ENCODE assay signal across 9 mouse cellular contexts in genomic region chr13:52024832-52025481, GRCm38 (mm10).
A peak's percentile ranks its signal among the peaks of the same experiment; 100 is the strongest.
DNase-seq lines count a peak whose midpoint lies in the region; ATAC-seq and TF ChIP-seq lines count a peak whose summit lies in the region.
"Had no signal": no experiment of that assay in that cellular context is flagged by ENCODE, and none has a peak within 500 bp of the region (broad histone marks: within the 10 kb centered on the region; RNA-seq: fewer than 3 reads in every experiment).

No protein-coding gene starts in this region.

- WGBS in heart, adult 2 months, result 37% methylated on average over 18 of the region's 18 CpGs
- 12% methylated on average over 18 of the region's 18 CpGs for WGBS in lung, postnatal 0 days
- 13% methylated on average over 18 of the region's 18 CpGs for WGBS in stomach, embryonic 14.5 days

- H3K4me1 ChIP-seq in heart, adult 2 months (ENCODE audit: control insufficient read depth, insufficient read depth, low read length), result peaks cover 9% of the 10 kb centered on the region
- H3K4me1 ChIP-seq in lung, postnatal 0 days (ENCODE audit: insufficient read depth, low read depth, low read length), result peaks cover 21% of the 10 kb centered on the region
- peaks cover 18% of the 10 kb centered on the region for H3K4me1 ChIP-seq in stomach, embryonic 14.5 days (ENCODE audit: control insufficient read depth, insufficient read depth, low read length)

- DNase-seq in urinary bladder, postnatal 14 days (ENCODE audit: low spot score), result peak; percentile 38
- DNase-seq in urinary bladder, adult 18-20 months (ENCODE audit: low spot score in 2 of 2), result no peak
- DNase-seq in heart, adult 2 months, result peak; percentile 41 to 42
- DNase-seq in kidney, adult 11 months, result peak; percentile 40
- peak; percentile 81 for DNase-seq in lung, postnatal 0 days (ENCODE audit: low spot score)
- DNase-seq in spleen, postnatal 14 days (ENCODE audit: low spot score in 2 of 2), result no peak
- DNase-seq in layer of hippocampus, postnatal 14 days (ENCODE audit: low spot score in 2 of 2), result no peak

- H3K79me2 ChIP-seq in heart, adult 2 months (replicated peaks; ENCODE audit: control insufficient read depth, insufficient read depth, low read length), result no peaks in the 10 kb centered on the region

- no peaks in the 10 kb centered on the region for H3K27me3 ChIP-seq in heart, adult 2 months (ENCODE audit: control insufficient read depth, insufficient read depth, low read length)
- no peaks in the 10 kb centered on the region for H3K27me3 ChIP-seq in lung, postnatal 0 days (replicated peaks; ENCODE audit: insufficient read depth, low read length)
- no peaks in the 10 kb centered on the region for H3K27me3 ChIP-seq in stomach, embryonic 14.5 days (ENCODE audit: control insufficient read depth, insufficient read depth, low read length)
- H3K27me3 ChIP-seq: Patski had no signal

- no peak overlapping the region for H3K9ac ChIP-seq in heart, adult 2 months (ENCODE audit: low read depth, low read length)
- H3K9ac ChIP-seq in lung, postnatal 0 days (replicated peaks; ENCODE audit: low read depth), result no peak overlapping the region
- H3K9ac ChIP-seq in stomach, embryonic 14.5 days (replicated peaks; ENCODE audit: low read depth, low read length), result no peak overlapping the region

- no peak for TF ChIP-seq EP300 in heart, adult 2 months (IDR thresholded peaks at IDR 0.05; ENCODE audit: insufficient read depth, low read depth, low read length)
- peak; percentile 67; the same call in 1 of the 2 replicates for TF ChIP-seq EP300 in lung, postnatal 0 days (IDR thresholded peaks at IDR 0.05)

- peak; percentile 84 for ATAC-seq in lung, postnatal 0 days
- ATAC-seq in stomach, embryonic 14.5 days (ENCODE audit: insufficient number of reproducible peaks, insufficient read depth, low FRiP score, low read depth), result peak; percentile 37; the same call in 1 of the 2 replicates

- no peaks in the 10 kb centered on the region for H3K36me3 ChIP-seq in heart, adult 2 months (ENCODE audit: control insufficient read depth, insufficient read depth, low read length)
- H3K36me3 ChIP-seq in lung, postnatal 0 days (ENCODE audit: insufficient read depth, low read length), result no peaks in the 10 kb centered on the region
- H3K36me3 ChIP-seq in stomach, embryonic 14.5 days (ENCODE audit: control insufficient read depth, insufficient read depth, low read length), result no peaks in the 10 kb centered on the region

- H3K4me2 ChIP-seq in lung, postnatal 0 days (replicated peaks; ENCODE audit: low read depth, low read length), result no peak overlapping the region
- H3K4me2 ChIP-seq in stomach, embryonic 14.5 days (replicated peaks; ENCODE audit: low read depth, low read length), result no peak overlapping the region; the same call in 1 of the 2 replicates

- H3K9me3 ChIP-seq in lung, postnatal 0 days (ENCODE audit: low read length), result no peaks in the 10 kb centered on the region
- no peaks in the 10 kb centered on the region for H3K9me3 ChIP-seq in stomach, embryonic 14.5 days (ENCODE audit: control insufficient read depth, low read depth, low read length)

- TF ChIP-seq CTCF in heart, adult 2 months (IDR thresholded peaks at IDR 0.05), result no peak
- peak; percentile 6; the same call in 1 of the 2 replicates for TF ChIP-seq CTCF in lung, postnatal 0 days (IDR thresholded peaks at IDR 0.05)

- TF ChIP-seq POLR2A in heart, adult 2 months (IDR thresholded peaks at IDR 0.05; ENCODE audit: insufficient read depth, low read depth, low read length), result no peak

- H3K27ac ChIP-seq in heart, adult 2 months, result no peak overlapping the region
- peak overlapping the region; percentile 63 for H3K27ac ChIP-seq in lung, postnatal 0 days (ENCODE audit: low read length)
- H3K27ac ChIP-seq in stomach, embryonic 14.5 days (ENCODE audit: low read length), result no peak overlapping the region

- no peak overlapping the region for H3K4me3 ChIP-seq in heart, adult 2 months
- no peak overlapping the region for H3K4me3 ChIP-seq in lung, postnatal 0 days (ENCODE audit: low read depth, low read length)
- no peak overlapping the region for H3K4me3 ChIP-seq in stomach, embryonic 14.5 days (ENCODE audit: low read depth, low read length)

- intact Hi-C loops in heart, adult 2 months (cut with DNase I), result loop anchor here (2.0 to 5.0 kb wide), 2 partner anchors 16 to 178 kb away; partner anchors contain the start of gene Gadd45g

Comparison
In these comparisons a context has a peak if more than half of its experiments do, and no peak if none do; other contexts are left out.
1. DNase-seq: peak in urinary bladder, postnatal 14 days (single experiment), heart, adult 2 months (2 of 2), kidney, adult 11 months (single experiment) and lung, postnatal 0 days (single experiment); none in urinary bladder, adult 18-20 months (0 of 2), spleen, postnatal 14 days (0 of 2) and layer of hippocampus, postnatal 14 days (0 of 2).